Mouse (Mus musculus): ENCODE measurements around the gene Dtymk.

DNA sequence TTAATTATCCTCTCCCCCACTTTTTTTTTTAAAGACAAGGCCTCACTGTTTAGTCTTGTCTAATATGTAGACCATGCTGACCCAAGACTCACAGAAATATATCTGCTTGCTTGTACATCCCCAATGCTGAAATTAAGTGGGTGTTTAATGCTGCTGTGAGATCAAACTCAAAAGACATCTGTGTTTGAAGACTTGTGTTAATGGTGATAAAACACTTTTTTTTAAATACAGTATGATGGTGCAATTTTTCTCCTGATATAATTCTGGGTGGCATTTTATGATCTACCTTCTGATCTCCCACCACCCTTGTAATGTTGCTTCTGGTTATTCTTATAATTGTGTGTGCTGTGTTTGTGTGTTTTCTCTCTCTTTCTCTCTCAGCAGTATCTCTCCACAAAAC is 45.6 kb downstream of the Dtymk start:
- TF ChIP-seq CTCF (conservative IDR thresholded peaks at IDR 0.05; ENCODE audit: insufficient read depth, insufficient read length, low read depth, low read length) (no peak), POLR2A (IDR thresholded peaks at IDR 0.05; ENCODE audit: low read depth, low read length) (no peak)
